Mouse (Mus musculus) limb, embryonic 11.5 days (tissue): ENCODE measurements around the gene Epb41l2. TPM values are rescaled to one million over a fixed set of nuclear protein-coding genes. Genes with fewer than 3 reads are reported as not detected.

Source experiments
- ATAC-seq: fragments of 200-750 bp; cut with Nextera tagmentation; 2 replicates; pipeline ENCODE4 v1.8.0; 2017; ENCODE audit warnings: low read depth; ENCODE audit not compliant: insufficient number of reproducible peaks, low FRiP score, low TSS enrichment
- DNase-seq: peaks from one replicate; pipeline ENCODE4 v3.0.0-alpha.2; 2015; ENCODE audit warnings: low spot score
- H3K27ac ChIP-seq: fragments of 300-500 bp; sonication (generic); replicated peaks from 2 replicates; pipeline ENCODE4 v1.5.1; 2014; ENCODE audit warnings: low read depth, mild to moderate bottlenecking, low read length
- H3K27me3 ChIP-seq: fragments of 300-500 bp; sonication (generic); 2 replicates; pipeline ENCODE4 v1.6.1; 2014; ENCODE audit warnings: mild to moderate bottlenecking, low read length, mixed read lengths; ENCODE audit not compliant: control insufficient read depth, insufficient read depth
- H3K36me3 ChIP-seq: fragments of 300-500 bp; sonication (generic); 2 replicates; pipeline ENCODE4 v1.6.1; 2014; ENCODE audit warnings: mild to moderate bottlenecking, low read length, moderate library complexity, mixed read lengths; ENCODE audit not compliant: control insufficient read depth, insufficient read depth
- H3K4me1 ChIP-seq: fragments of 300-500 bp; sonication (generic); 2 replicates; pipeline ENCODE4 v1.6.1; 2014; ENCODE audit warnings: low read length, mixed read lengths; ENCODE audit not compliant: control insufficient read depth, insufficient read depth
- H3K4me2 ChIP-seq: fragments of 300-500 bp; sonication (generic); 2 replicates; pipeline ENCODE4 v1.6.1; 2014; ENCODE audit warnings: low read depth, mild to moderate bottlenecking, moderate library complexity; ENCODE audit not compliant: severe bottlenecking
- H3K4me3 ChIP-seq: fragments of 300-500 bp; sonication (generic); 2 replicates; pipeline ENCODE4 v1.5.1; 2014; ENCODE audit warnings: low read depth, low read length
- H3K9ac ChIP-seq: fragments of 300-500 bp; sonication (generic); 2 replicates; pipeline ENCODE4 v1.6.1; 2014; ENCODE audit warnings: mild to moderate bottlenecking, low read length
- H3K9me3 ChIP-seq: fragments of 300-500 bp; sonication (generic); 2 replicates; pipeline ENCODE4 v1.6.1; 2016; ENCODE audit warnings: low read length; ENCODE audit not compliant: control insufficient read depth
- WGBS: fragments of 180-500 bp; shearing (Covaris S2); extraction: QIAGEN DNeasy Blood & Tissue Kit; methylation state at CpG from one replicate; pipeline ENCODE4 v1.1.7; 2014; 5-methylcytosine and 5-hydroxymethylcytosine counted together
- polyA plus RNA-seq: library from polyadenylated mRNA; unstranded; fragments of >200 nt; fragmentation: Nextera tagmentation; extraction: Ambion mirVana; gene quantifications from 2 replicates; pipeline ENCODE4 v1.2.1, GENCODE M21; 2014

Epb41l2 gene
- polyA plus RNA-seq, 1 experiment from 2014 or later = 91.6 TPM

DNA sequence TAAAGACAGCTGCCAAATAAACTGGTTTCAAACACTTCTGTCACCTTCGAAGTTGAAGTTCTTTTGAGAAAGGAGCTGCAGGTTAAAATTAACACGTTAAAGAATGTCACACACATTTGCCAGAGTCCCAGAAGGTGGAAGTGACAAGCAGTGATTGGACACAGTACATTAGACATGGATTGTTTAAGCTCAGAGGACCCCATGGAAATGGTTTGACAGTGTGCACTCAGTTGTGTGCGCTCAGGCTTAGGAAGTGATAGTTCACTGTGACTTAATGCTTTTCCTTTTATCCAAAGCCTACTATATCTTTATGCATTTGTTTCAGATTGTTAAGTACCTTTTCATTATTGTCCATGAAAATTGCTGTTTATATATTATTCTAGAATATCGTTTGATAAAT is 89.1 kb downstream of the Epb41l2 start:
- Histone ChIP-seq H3K27ac (no peak overlapping the region; the same call in 1 of the 2 replicates), H3K9ac (no peak overlapping the region), H3K4me1 (no peaks in the 10 kb centered on the region; the same call in 1 of the 2 replicates), H3K9me3 (no peaks in the 10 kb centered on the region), H3K4me2 (no peak overlapping the region), H3K4me3 (no peak overlapping the region), H3K27me3 (no peaks in the 10 kb centered on the region), H3K36me3 (peaks cover 3% of the 10 kb centered on the region; the same call in 1 of the 2 replicates)
- DNase-seq (no peak), ATAC-seq (no peak)
- 80% methylated on average over 4 of the region's 4 CpGs for WGBS

DNA sequence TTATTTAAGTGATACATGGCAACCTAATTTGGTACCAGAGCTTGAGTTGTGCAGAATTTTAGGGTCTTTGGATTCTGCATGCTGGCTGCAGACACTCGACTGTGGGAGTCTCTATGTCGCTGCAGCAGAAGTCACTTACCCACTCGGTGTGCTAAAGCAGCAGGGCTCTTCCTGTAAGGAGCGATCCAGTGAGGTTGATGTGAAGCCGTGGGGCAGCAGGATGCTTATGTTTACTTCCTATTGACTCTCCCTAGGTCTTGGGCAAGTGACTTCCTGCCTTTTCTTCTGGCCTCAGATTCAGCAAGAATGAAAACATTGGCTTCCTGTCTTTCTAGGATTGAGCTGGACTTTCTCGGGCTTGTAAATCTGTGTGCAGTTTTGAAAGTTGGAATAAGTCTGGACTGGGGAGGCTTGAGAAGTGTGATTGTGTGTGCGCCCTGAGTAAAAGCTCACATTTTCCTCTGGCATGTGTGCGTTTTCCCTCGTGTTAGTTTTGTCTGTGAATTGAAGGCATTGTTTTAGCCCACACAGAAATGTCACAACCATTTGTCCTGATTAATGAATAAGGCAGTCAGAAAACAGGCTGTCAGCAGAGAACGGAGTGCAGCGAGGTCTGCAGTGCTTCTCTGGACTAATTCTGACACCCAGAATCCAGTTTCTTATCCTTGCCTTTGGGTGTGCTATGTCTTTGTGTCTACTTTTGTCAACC is 89.9 kb downstream of the Epb41l2 start:
- 57% methylated on average over 11 of the region's 11 CpGs for WGBS
- Histone ChIP-seq H3K9ac (no peak overlapping the region), H3K4me1 (no peaks in the 10 kb centered on the region; the same call in 1 of the 2 replicates), H3K9me3 (no peaks in the 10 kb centered on the region), H3K4me3 (no peak overlapping the region), H3K27ac (no peak overlapping the region; the same call in 1 of the 2 replicates), H3K4me2 (no peak overlapping the region), H3K27me3 (no peaks in the 10 kb centered on the region), H3K36me3 (no peaks in the 10 kb centered on the region)
- DNase-seq = no peak
- ATAC-seq = no peak

DNA sequence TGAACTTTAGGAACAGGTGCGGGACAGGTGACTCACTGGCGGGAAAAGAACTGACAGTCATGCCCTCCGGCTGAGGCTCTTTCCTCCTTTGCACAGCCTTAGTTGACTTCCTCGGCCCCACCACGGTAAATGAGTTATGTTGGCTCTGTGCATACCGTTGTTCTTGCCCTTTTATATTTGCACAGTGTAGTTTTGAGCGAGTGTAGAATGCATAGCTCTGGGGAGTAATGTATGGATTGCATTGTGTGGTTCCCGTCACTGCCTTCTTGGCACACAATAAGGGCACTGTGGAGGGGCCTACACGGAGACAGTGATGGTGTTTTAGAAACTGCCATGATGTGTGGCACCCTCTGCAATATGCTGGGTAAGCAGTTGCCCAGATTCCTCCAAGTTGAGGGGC is 93.6 kb downstream of the Epb41l2 start:
- no peak for ATAC-seq
- H3K27ac ChIP-seq = no peak overlapping the region
- no peak for DNase-seq
- no peaks in the 10 kb centered on the region; the same call in 1 of the 2 replicates for H3K4me1 ChIP-seq
- no peaks in the 10 kb centered on the region for H3K36me3 ChIP-seq
- H3K9ac ChIP-seq = no peak overlapping the region
- no peaks in the 10 kb centered on the region for H3K27me3 ChIP-seq
- H3K4me3 ChIP-seq = no peak overlapping the region
- H3K9me3 ChIP-seq = no peaks in the 10 kb centered on the region
- H3K4me2 ChIP-seq = no peak overlapping the region
- 90% methylated on average over 9 of the region's 9 CpGs for WGBS

DNA sequence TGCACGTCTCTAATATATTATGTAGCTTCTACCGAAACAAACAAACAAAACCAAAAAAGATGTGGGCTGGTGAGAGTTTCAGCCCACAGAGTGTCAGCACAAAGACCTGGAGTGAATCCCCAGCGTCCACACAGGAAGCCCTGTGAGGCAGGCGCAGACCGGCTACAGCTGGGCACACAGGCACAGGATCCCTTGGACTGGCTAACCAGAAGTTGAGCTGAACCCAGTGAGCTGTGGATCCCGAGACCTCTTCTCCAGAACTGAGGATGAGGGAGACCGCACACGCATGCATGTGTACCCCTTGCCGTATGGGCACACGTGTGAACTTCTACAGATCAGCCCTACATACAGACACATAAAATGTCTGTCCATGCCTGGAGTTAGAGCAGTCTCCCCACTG is 94.2 kb downstream of the Epb41l2 start:
- ATAC-seq (no peak), DNase-seq (no peak)
- 93% methylated on average over 10 of the region's 10 CpGs for WGBS
- H3K9ac ChIP-seq = no peak overlapping the region
- H3K36me3 ChIP-seq = no peaks in the 10 kb centered on the region
- H3K4me2 ChIP-seq = no peak overlapping the region
- H3K27ac ChIP-seq = no peak overlapping the region
- no peaks in the 10 kb centered on the region; the same call in 1 of the 2 replicates for H3K4me1 ChIP-seq
- H3K9me3 ChIP-seq = no peaks in the 10 kb centered on the region
- no peaks in the 10 kb centered on the region for H3K27me3 ChIP-seq
- no peak overlapping the region for H3K4me3 ChIP-seq

DNA sequence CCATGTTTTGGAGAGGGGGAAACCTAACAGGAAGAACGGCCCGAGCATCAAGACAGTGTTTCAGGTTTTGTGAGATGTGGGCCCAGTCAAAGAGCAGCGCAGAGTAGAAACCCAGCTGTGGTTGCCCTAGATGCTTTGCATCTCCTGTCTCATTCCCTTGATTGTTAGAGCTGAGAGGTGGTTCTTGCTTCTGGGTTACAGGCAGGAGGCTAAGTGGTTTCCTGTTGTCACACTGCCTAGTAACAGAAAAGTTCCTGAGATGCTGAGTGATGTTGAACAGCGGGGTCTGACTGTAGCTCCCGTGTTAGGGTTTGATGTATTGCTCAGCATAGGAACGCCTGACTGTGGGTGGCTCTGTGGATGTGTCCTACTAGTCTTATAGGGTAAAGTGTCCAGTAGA is 97.5 kb downstream of the Epb41l2 start:
- no peaks in the 10 kb centered on the region for H3K36me3 ChIP-seq
- no peak overlapping the region for H3K9ac ChIP-seq
- ATAC-seq (no peak), DNase-seq (no peak)
- no peaks in the 10 kb centered on the region for H3K27me3 ChIP-seq
- H3K4me2 ChIP-seq = no peak overlapping the region
- no peaks in the 10 kb centered on the region for H3K4me1 ChIP-seq
- no peak overlapping the region for H3K27ac ChIP-seq
- no peaks in the 10 kb centered on the region for H3K9me3 ChIP-seq
- WGBS = 86% methylated on average over 6 of the region's 6 CpGs
- H3K4me3 ChIP-seq = no peak overlapping the region

DNA sequence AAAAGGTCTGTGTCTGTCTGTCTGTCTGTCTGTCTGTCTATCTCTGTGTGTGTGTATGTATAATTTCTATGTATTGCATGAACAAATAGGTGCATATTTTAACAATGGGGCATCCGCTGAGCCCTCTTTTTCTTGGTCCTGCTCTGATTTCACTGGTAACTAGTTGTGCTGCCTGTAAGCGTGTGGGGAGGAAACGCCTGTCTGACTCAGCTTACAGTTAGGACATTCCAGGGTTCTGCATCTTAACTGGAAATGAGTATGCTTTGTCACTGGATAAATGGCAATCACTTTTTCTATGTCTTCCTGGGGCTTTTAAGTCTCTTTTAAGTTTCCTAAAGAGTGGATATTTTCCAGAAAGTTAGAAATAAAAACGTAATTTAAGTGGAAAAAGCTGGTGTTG is 98.4 kb downstream of the Epb41l2 start:
- Histone ChIP-seq H3K4me3 (no peak overlapping the region), H3K27ac (no peak overlapping the region), H3K36me3 (no peaks in the 10 kb centered on the region), H3K4me2 (no peak overlapping the region), H3K27me3 (no peaks in the 10 kb centered on the region), H3K4me1 (no peaks in the 10 kb centered on the region), H3K9ac (no peak overlapping the region), H3K9me3 (no peaks in the 10 kb centered on the region)
- DNase-seq = no peak
- no peak for ATAC-seq
- 87% methylated on average over 4 of the region's 4 CpGs for WGBS

DNA sequence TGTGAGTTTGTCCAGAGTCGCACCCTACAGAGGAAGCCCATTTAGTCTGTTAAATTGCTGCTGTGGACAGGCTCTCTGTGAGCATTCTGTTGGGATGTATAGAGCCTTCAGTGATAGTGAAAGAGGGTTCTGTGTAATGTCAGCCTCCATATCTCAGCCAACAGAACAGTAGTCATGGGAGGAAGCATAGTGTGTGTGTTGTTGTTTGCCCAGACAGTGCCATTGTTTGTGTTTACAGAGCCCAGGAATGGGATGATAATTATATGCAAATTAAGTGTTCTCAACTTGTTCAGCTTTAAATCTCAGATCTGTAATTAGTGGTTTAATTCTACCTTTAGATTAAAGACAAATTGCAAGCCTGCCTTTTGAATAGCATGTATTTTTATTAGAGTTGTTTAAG is 102.2 kb downstream of the Epb41l2 start:
- Histone ChIP-seq H3K4me1 (no peaks in the 10 kb centered on the region), H3K36me3 (no peaks in the 10 kb centered on the region), H3K4me2 (no peak overlapping the region), H3K9ac (no peak overlapping the region), H3K27me3 (no peaks in the 10 kb centered on the region), H3K9me3 (no peaks in the 10 kb centered on the region), H3K4me3 (no peak overlapping the region), H3K27ac (no peak overlapping the region)
- WGBS = 46% methylated on average over 1 of the region's 1 CpGs
- no peak for ATAC-seq
- DNase-seq = no peak

DNA sequence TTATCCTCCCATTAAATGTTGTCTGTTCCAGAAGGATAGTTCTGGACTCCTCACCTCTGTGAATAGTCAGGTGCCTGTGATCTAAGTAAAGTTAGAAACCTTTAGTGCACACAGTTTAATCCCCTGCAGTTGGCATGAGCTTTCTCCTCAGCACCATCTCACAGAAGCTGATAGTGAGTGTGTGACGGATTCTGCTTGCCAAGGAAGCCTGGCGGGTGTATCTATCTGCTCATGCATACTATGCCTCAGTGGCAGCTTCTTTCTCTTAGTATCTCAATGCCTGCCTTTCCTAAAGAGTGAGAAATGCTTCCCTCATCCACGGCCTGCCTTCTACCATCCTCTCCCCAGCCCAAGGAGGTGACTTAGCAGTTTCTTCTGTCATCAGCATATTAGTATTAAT is 103.1 kb downstream of the Epb41l2 start:
- no peaks in the 10 kb centered on the region for H3K9me3 ChIP-seq
- no peak overlapping the region for H3K27ac ChIP-seq
- no peak overlapping the region for H3K9ac ChIP-seq
- 77% methylated on average over 3 of the region's 3 CpGs for WGBS
- H3K4me1 ChIP-seq = no peaks in the 10 kb centered on the region
- DNase-seq (no peak), ATAC-seq (no peak)
- no peaks in the 10 kb centered on the region for H3K27me3 ChIP-seq
- no peak overlapping the region for H3K4me2 ChIP-seq
- no peak overlapping the region for H3K4me3 ChIP-seq
- no peaks in the 10 kb centered on the region for H3K36me3 ChIP-seq

DNA sequence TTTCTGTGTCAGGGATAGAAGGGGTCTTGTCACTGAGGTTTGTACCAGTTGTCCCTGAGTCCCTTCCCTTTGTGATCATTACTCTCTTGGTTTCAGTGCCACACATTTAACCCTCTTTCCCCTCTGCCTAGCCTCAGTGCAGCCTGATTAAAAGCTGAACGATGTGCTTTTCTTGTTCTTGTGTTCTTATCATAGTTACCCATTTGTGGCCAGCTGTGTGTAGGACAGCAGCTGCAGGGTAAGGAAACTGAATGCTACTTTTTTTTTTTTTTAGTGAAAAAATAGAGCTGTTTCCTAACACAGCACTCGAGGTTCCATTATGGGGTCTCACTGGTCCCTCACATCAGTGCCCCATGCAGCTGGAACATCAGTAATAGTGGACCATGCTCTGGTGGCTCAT is 106.9 kb downstream of the Epb41l2 start:
- Histone ChIP-seq H3K4me1 (no peaks in the 10 kb centered on the region), H3K9me3 (no peaks in the 10 kb centered on the region), H3K9ac (no peak overlapping the region), H3K36me3 (peaks cover 2% of the 10 kb centered on the region; the same call in 1 of the 2 replicates), H3K27ac (no peak overlapping the region; the same call in 1 of the 2 replicates), H3K4me2 (no peak overlapping the region), H3K27me3 (no peaks in the 10 kb centered on the region), H3K4me3 (no peak overlapping the region)
- DNase-seq = no peak
- ATAC-seq = no peak
- WGBS = 76% methylated on average over 2 of the region's 2 CpGs
